Mouse (Mus musculus) ovary, postnatal 10 days (tissue): Measurements from ENCODE around the gene Ulk2.
"Not testable (repeated sequence)": the region's sequence is repeated elsewhere in the genome, so short reads cannot be mapped to it uniquely, and the experiment has no call there.

Experiments used
- DNase-seq: peaks from one replicate; pipeline ENCODE4 v3.0.0; 2022; ENCODE audit warnings: low spot score

The Ulk2 gene

DNA sequence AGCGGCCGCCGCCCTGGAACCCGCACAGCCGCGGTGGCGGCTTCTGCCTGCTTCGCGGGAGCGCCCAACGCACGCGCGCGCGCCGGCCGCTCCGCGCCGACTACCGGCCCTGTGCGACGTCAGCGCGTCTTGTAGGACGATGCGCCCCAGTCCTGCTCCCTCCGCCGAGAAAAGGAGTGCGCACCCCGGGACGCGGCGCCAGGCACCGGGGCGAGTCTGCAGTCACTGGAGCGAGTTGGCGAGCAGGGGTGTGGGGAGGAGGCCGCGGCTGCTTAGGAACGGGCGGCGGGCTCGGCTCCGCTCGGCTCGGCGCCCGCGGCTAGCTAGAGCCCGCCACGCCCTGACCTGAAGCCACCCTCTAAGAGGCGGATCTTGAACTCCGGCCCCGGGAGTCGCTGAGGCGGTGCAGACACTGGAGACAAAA, at the start of gene Ulk2:
TSS of gene Ulk2 (minus strand) at position 86 of the 424 bp plus-strand sequence.
- peak; percentile 87 for DNase-seq

GRCm38 (mm10) chr11:61882183-61882582, 27.3 kb upstream of the Ulk2 start:
- DNase-seq = no peak

DNA sequence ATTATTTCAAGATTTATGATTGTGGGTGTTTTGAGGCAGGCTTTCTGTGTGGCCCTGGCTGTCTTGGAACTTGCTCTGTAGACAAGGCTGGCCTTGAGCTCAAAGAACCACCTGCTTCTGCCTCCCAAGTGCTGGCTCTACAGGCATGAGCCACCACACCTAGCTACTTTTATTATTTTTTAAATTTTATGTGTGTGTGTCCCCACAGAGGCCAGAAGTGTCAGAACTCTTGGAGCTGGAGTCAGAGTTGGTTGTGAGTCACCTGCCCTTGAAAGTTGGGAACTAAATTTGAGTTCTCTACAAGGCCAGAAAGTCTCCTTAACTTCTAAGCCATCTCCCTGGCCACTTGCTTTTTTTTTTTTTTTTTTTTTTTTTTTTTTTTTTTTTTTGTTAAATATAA, 25.0 kb upstream of the Ulk2 start:
- DNase-seq = no peak

DNA sequence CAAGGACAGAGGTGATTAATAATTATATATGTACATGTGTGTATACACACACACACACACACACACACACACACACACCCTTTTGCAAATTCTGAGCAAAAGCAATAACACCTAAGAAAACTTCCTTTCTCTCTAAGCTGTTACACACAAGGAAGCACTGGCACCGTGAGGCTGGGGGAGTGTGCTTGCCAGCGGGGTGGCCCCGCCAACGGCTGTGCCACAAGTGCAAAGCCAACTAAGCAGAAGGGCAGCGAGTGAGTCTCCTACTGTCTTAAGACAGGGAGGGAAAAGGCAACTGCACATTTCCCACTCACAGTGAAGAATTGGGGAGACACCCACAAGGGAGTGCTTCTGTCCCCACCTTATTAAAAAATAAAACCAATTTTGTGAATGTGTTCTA, 17.0 kb upstream of the Ulk2 start:
- DNase-seq = no peak

GRCm38 (mm10) chr11:61866856-61867255, 12.0 kb upstream of the Ulk2 start:
- no peak for DNase-seq

DNA sequence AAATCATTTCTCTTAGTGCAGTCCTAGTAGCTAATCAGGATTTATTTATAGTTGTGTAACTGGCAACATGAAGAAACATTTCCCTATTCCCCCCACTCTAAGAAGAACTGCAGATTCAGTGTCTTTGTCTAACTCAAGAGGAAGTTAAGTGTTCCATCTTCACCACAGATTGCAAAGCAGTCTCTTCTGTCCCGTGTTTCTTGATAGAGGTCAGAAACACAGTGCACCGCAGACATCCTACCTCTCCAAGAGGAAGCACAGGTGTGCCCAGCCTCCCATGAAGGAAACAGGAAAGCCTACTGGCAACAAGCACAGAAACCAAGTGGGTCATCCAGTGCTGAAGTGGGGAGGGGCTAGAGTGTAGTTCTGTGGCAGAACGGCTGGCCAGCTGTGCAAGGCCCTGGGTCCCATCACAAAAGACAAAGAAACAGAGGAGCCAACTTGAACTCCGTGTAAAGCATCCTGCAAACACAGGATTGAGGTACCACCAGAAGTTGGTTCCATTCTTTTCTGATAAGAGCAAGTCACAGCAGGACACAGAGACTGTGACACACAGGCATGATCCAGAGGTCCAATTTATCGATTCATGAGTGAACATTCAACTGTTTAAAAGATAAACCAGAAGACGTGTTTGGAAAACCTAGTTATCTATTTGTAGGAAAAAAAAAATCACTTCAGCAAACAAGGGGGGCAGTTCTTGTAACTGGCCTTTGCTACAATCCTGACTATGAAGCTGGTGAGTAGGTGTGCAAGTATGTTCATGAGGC, 7.1 kb upstream of the Ulk2 start:
- DNase-seq = no peak

DNA sequence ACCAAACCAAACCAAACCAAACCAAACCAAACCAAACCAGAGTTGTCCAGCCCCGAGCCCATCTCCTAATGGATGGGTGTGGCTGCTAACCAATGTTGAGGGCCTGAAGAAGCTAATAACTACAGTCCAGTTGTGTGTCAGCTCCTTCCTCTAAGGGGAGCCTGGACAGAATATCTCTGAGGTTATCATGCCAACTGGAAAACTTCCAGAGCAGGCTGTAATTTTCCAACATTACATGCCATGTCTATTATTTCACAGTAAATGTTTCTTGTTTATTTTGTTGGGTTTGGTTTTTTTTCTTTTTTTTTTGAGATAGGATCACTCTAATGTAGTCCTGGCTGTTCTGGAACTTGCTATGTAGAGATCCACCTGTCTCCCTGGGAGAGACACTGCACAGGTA, 4.4 kb upstream of the Ulk2 start:
- no peak for DNase-seq

- DNase-seq = no peak
Observed at GRCm38 (mm10) chr11:61855539-61855938, 666 bp upstream of the Ulk2 start.

DNA sequence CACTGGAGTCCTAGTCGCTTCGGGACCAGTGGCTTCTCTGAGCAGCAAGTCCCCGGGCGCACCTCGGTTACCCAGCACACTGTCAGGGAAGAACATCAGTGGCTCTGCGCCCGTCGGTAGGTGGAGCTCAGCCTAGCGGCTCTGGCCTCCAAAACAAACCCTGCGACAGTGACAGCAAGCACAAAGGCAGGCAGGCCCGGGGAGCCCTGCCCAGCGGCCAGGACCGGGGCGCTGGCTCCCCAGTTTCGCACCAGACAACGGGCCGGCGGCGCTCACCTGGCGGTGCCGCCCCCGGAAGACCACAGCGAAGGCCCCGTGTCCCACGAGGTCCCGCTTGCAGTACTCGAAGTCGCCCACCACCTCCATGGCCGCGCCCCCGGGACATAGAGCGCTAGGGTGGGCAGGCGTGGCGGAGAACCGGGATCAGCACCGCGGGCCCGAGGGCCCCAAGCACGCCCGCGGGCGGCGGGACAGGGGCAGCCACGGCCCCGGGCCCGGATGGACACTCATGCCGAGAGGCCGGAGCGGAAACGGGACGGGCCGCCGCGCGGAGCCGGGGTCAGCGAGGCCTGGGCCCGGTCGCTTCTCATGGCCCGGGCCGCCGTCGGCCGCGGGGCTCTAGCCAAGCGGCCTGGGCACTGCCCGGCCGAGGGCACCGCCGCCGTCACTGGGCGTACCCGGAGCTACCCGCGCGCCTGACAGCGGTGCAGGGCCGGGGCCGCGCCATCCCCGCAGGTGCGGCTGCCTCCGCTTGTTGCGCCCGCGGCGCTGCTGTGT, 474 bp downstream of the Ulk2 start:
- DNase-seq = peak; percentile 54

DNA sequence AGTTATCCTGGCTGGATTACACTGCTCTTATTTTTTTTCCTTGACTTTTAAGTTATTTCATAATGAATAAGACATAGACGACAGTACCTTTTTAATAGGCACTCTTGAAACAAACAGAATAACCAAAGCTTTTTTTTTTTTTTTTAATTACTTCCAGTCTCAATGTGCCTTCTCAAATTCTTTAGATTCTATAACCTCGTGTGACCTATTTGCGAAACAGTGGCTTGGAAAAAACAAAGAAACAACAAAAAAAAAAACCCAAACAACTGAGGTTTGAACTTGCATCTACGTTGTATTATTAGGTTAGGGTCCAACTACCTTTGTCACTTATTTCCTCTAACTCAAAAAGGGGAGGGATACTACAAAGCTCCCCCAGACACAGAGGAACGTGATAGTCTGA, 1.2 kb downstream of the Ulk2 start:
- DNase-seq = no peak

DNA sequence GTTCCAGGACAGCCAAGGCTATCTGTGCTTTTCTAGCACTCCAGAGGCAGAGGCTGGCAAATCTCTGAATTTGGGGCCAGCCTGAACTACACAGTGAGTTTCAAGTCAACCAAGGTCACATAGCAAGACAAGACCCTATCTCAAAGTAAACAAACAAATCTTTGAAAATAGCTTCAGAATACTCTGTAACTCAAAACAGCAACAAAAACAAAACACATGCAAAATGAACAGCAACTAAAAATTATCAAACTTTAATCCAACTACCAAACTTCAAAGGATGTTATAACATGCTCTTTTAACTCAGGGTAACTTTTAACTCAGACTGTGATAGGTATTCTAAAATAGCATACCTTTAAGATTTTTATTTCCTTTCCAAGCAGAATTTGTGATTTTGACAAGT, 2.0 kb downstream of the Ulk2 start:
- no peak for DNase-seq

DNA sequence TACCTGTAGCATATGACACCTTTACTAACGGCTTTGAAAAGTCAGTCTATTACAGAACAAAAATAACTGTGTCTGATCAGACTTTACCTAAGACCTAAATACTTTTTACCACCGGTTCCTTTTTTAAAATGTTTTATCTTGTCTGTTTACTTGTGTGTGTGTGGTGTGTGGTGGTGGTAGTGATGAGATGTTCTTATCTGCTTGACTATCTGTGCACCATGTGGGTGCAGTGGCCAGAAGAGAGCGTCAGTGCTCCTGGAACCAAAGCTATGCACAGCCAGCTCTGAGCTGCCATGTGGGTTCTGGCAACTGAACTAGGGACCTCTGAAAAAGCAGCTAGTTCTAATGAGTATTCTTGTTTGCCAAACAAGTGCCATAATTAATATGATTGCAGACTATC, 3.7 kb downstream of the Ulk2 start:
- DNase-seq = no peak

- not testable (repeated sequence) for DNase-seq
Observed at GRCm38 (mm10) chr11:61840663-61841062, 14.2 kb downstream of the Ulk2 start.

DNA sequence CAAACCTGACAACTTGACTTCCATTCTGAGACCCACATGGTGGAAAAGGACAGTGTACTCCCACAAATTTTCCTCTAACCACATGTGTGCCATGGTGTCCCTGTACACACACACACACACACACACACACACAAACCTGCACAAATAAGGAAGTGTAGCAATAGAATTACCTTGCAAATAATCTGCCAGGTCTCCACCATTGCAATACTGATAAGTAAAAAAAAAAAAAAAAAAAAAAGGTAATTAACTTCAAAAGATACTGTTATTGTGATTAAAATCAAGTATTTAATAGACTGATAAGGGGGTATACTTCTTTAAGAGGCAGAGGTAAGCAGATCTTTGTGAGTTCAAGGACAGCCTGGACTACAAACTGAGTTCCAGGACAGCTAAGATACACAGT, 14.9 kb downstream of the Ulk2 start:
- no peak for DNase-seq

DNA sequence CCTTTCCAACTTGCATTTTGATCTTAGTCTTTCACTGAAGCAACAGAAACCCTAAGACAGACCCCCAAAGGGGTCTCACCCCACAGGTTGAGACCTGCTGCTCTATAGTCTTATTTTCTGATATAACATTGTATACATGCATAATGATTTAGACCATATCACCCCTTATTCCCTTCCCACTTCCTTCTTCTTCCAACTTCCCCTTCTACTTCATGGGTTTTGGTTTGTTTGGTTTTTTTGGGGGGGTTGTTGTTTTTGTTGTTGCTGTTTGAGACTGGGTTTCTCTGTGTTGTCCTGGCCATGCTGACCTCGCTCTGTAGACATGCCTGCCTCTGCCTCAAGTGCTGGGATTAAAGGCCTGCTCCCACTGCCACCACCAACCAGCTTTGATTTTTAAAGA, 15.7 kb downstream of the Ulk2 start:
- DNase-seq = no peak

GRCm38 (mm10) chr11:61809793-61810192, 45.1 kb downstream of the Ulk2 start:
- DNase-seq = no peak

DNA sequence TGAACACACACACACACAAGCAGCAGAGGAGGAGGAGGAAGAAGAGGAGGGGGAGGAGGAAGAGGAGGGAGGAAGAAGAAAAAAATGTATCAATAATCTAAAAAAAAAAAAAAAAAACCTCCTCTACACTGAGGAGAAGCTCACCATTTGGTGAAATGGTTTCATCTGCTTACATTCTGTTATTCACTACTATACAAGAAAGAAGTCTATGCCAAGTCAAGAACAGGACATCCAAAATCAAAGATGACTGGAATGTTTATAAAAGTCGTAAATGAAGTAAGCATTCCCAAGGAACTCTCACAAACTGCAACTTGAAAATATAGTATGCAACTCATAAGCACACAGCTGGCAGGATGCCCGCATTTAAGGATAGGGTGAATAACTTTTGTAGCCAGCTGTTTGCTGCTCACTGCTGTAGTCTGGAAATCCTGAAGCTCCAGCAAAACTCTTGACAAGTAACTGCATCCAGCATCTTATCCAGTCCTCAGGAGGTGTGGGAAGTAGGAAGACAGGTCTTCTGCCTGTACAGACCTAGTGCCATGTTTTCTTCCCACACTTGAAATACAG, 46.2 kb downstream of the Ulk2 start:
- no peak for DNase-seq

DNA sequence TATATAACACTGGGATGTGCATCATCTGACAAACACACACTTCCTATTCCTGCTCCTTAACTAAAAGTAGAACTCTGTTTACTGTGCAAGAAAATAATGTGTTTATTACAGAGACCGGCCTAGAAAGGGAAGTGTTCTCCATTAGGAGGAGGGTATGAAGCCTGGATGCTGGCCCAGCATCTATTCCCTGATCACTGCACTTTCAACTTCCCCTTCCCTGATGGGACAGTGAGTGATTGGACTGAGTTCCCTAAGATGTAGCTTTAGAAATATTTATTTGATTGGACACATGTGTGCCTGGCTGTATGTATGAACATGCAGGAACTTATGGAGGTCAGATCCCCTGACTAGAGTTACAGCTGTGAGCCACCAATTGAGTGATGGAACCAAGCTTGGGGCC, 61.4 kb downstream of the Ulk2 start:
- no peak for DNase-seq

DNA sequence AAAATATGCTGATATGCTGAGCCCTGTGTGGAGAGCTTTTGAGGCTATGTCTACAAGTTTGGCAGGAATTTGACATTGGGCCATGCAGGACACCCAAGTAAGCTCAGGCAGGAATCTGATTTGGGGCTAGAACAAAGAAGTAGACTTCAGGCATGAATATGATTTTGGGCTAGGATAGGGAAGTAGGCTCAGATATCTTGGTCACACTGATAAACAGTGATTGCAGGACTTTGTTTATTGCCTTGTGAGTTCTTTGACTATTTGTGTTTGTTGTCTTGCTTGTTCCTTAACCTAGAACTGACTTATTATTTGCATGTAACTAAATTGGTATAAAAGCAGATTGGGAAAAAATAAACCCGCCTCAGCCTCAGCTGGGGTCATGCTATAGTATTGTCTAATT, 66.3 kb downstream of the Ulk2 start:
- no peak for DNase-seq

DNA sequence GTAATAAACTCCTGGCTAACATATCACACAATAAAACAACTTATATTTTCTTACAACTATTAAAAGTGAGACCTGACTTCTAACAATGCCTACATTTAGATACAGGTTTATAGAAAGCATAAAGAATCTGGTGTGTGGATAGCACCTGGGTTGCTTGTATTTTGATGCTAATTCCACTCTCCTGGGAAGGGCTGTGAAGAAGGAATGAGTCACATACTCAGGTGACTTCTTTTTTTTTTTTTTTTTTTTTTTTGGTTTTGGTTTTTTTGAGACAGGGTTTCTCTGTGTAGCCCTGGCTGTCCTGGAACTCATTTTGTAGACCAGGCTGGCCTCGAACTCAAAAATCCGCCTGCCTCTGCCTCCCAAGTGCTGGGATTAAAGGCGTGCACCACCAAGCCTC, 72.3 kb downstream of the Ulk2 start:
- not testable (repeated sequence) for DNase-seq

- no peak for DNase-seq
Observed at GRCm38 (mm10) chr11:61774551-61775149, 80.2 kb downstream of the Ulk2 start.

GRCm38 (mm10) chr11:61761584-61762407, 93.1 kb downstream of the Ulk2 start, which contains the start of gene Prpsap2:
Gene Prpsap2 (minus strand): TSS chr11:61762088.
- DNase-seq = peak; percentile 95
